In genomic region chr9:67584871-67585270, GRCm38 (mm10) we compare ENCODE assay signal across 9 mouse cellular contexts. TPM values are rescaled to one million over a fixed set of nuclear protein-coding genes. Genes with fewer than 3 reads are reported as not detected.
A peak's percentile ranks its signal among the peaks of the same experiment; 100 is the strongest.
DNase-seq lines count a peak whose midpoint lies in the region; ATAC-seq and TF ChIP-seq lines count a peak whose summit lies in the region.
"Had no signal": no experiment of that assay in that cellular context is flagged by ENCODE, and none has a peak within 500 bp of the region (broad histone marks: within the 10 kb centered on the region; RNA-seq: fewer than 3 reads in every experiment).

No protein-coding gene starts in this region.

- no peaks in the 10 kb centered on the region for H3K27me3 ChIP-seq in heart, embryonic 16.5 days (ENCODE audit: control insufficient read depth, insufficient read depth, low read length)
- no peaks in the 10 kb centered on the region for H3K27me3 ChIP-seq in hindbrain, embryonic 13.5 days
- H3K27me3 ChIP-seq in liver, postnatal 0 days (ENCODE audit: insufficient read depth, low read length) = no peaks in the 10 kb centered on the region

- no peak for TF ChIP-seq EP300 in liver, postnatal 0 days (IDR thresholded peaks at IDR 0.05; ENCODE audit: low read depth)

- TF ChIP-seq CTCF in liver, postnatal 0 days (IDR thresholded peaks at IDR 0.05; ENCODE audit: low read depth) = no peak

- WGBS in heart, embryonic 16.5 days = 64% methylated on average over 10 of the region's 10 CpGs
- 90% methylated on average over 10 of the region's 10 CpGs for WGBS in hindbrain, embryonic 13.5 days
- WGBS in liver, postnatal 0 days (ENCODE audit: insufficient replicate concordance) = 79% methylated on average over 10 of the region's 10 CpGs

- no peak overlapping the region for H3K4me3 ChIP-seq in heart, embryonic 16.5 days (ENCODE audit: low read length)
- no peak overlapping the region for H3K4me3 ChIP-seq in hindbrain, embryonic 13.5 days
- no peak overlapping the region for H3K4me3 ChIP-seq in liver, postnatal 0 days (ENCODE audit: low read depth, low read length)

- peaks cover 76% of the 10 kb centered on the region for H3K4me1 ChIP-seq in heart, embryonic 16.5 days (ENCODE audit: control insufficient read depth, insufficient read depth, low read length)
- no peaks in the 10 kb centered on the region for H3K4me1 ChIP-seq in hindbrain, embryonic 13.5 days (replicated peaks)
- H3K4me1 ChIP-seq in liver, postnatal 0 days (ENCODE audit: insufficient read depth) = no peaks in the 10 kb centered on the region

- no peaks in the 10 kb centered on the region for H3K36me3 ChIP-seq in heart, embryonic 16.5 days (ENCODE audit: control insufficient read depth, insufficient read depth)
- H3K36me3 ChIP-seq in hindbrain, embryonic 13.5 days = no peaks in the 10 kb centered on the region
- no peaks in the 10 kb centered on the region for H3K36me3 ChIP-seq in liver, postnatal 0 days (replicated peaks; ENCODE audit: insufficient read depth, low read length)

- no peak for ATAC-seq in heart, embryonic 16.5 days (replicated peaks; ENCODE audit: extremely low read depth, insufficient read depth, low FRiP score)
- no peak for ATAC-seq in hindbrain, embryonic 13.5 days (ENCODE audit: low FRiP score)
- no peak for ATAC-seq in liver, postnatal 0 days

- H3K27ac ChIP-seq in heart, embryonic 16.5 days (ENCODE audit: low read length) = peak overlapping the region; percentile 93
- H3K27ac ChIP-seq in hindbrain, embryonic 13.5 days = no peak overlapping the region
- no peak overlapping the region for H3K27ac ChIP-seq in liver, postnatal 0 days (ENCODE audit: low read depth)

- peak; percentile 13 to 52 for DNase-seq in urinary bladder, postnatal 36 days (ENCODE audit: low spot score in 2 of 2)
- no peak for DNase-seq in urinary bladder, adult 2 months (ENCODE audit: low spot score)
- peak; percentile 46 to 57 for DNase-seq in kidney, postnatal 36 days
- no peak for DNase-seq in cerebellum, adult 9-10 months
- DNase-seq in liver, postnatal 0 days = no peak
- DNase-seq in retina, postnatal 1 day = no peak
- DNase-seq: right cerebral cortex, postnatal 25 days had no signal

- H3K9me3 ChIP-seq in heart, embryonic 16.5 days (replicated peaks; ENCODE audit: control insufficient read depth, low read length) = no peaks in the 10 kb centered on the region
- H3K9me3 ChIP-seq in hindbrain, embryonic 13.5 days = no peaks in the 10 kb centered on the region
- H3K9me3 ChIP-seq in liver, postnatal 0 days (ENCODE audit: low read length) = no peaks in the 10 kb centered on the region

- H3K4me2 ChIP-seq in heart, embryonic 16.5 days (ENCODE audit: low read depth, low read length) = no peak overlapping the region
- H3K4me2 ChIP-seq in hindbrain, embryonic 13.5 days = no peak overlapping the region
- H3K4me2 ChIP-seq in liver, postnatal 0 days (ENCODE audit: low read depth, low read length) = no peak overlapping the region

- no peak overlapping the region for H3K9ac ChIP-seq in heart, embryonic 16.5 days (ENCODE audit: low read length)
- H3K9ac ChIP-seq in hindbrain, embryonic 13.5 days = no peak overlapping the region
- H3K9ac ChIP-seq in liver, postnatal 0 days (replicated peaks) = no peak overlapping the region

RNA-seq across cellular contexts. Expression of gene Tln2, which starts 25.4 kb away (rescaled TPM):
- polyA plus RNA-seq in urinary bladder, adult 2 months (2012; rRNA removed) = 5.6 and 7.4 TPM in 2 replicates
- 51.5 and 59.3 TPM in 2 replicates for polyA plus RNA-seq in heart, embryonic 16.5 days (2015; fragmentation: Nextera tagmentation; extraction: Ambion mirVana)
- polyA plus RNA-seq in hindbrain, embryonic 13.5 days (2015; fragmentation: Nextera tagmentation; extraction: Ambion mirVana) = 29.5 and 33.8 TPM in 2 replicates
- 2.8 and 3.5 TPM in 2 replicates for polyA plus RNA-seq in liver, postnatal 0 days (2015; fragmentation: Nextera tagmentation; extraction: Ambion mirVana)

Comparison
In these comparisons a context has a peak if more than half of its experiments do, and no peak if none do; other contexts are left out.
1. DNase-seq: peak in urinary bladder, postnatal 36 days (2 of 2) and kidney, postnatal 36 days (2 of 2); none in urinary bladder, adult 2 months (single experiment), cerebellum, adult 9-10 months (single experiment), liver, postnatal 0 days (single experiment) and retina, postnatal 1 day (single experiment).